Mouse (Mus musculus) kidney, adult 8-10 months (tissue): ENCODE measurements around the gene Lgi4.

Experiments
- DNase-seq, 2 experiments: peaks; one replicate each; pipeline ENCODE4 v3.0.0; 2022

The Lgi4 gene

GRCm38 (mm10) chr7:31077885-31078445 is 18.8 kb downstream of the Lgi4 start:
- DNase-seq = no peak

- DNase-seq = no peak
Measured at GRCm38 (mm10) chr7:31079670-31080069, 20.5 kb downstream of the Lgi4 start.

- no peak for DNase-seq
Measured at GRCm38 (mm10) chr7:31080611-31081010, 21.5 kb downstream of the Lgi4 start.

GRCm38 (mm10) chr7:31081106-31081505 is 22.0 kb downstream of the Lgi4 start:
- DNase-seq = no peak

- no peak for DNase-seq
Measured at GRCm38 (mm10) chr7:31082106-31082505, 23.0 kb downstream of the Lgi4 start.

GRCm38 (mm10) chr7:31082831-31083588 is 23.9 kb downstream of the Lgi4 start:
- DNase-seq = no peak

GRCm38 (mm10) chr7:31084140-31084539 is 25.0 kb downstream of the Lgi4 start:
- DNase-seq = no peak

- no peak for DNase-seq
Measured at GRCm38 (mm10) chr7:31085171-31085570, 26.0 kb downstream of the Lgi4 start.

- DNase-seq = no peak
Measured at GRCm38 (mm10) chr7:31086175-31086755, 27.1 kb downstream of the Lgi4 start.

GRCm38 (mm10) chr7:31087262-31087661 is 28.1 kb downstream of the Lgi4 start:
- no peak for DNase-seq

- no peak for DNase-seq
Measured at GRCm38 (mm10) chr7:31088206-31088605, 29.1 kb downstream of the Lgi4 start.

GRCm38 (mm10) chr7:31089721-31090120 is 30.6 kb downstream of the Lgi4 start:
- DNase-seq = no peak

- DNase-seq = no peak
Measured at GRCm38 (mm10) chr7:31094774-31095501, 35.8 kb downstream of the Lgi4 start.

- DNase-seq = no peak
Measured at GRCm38 (mm10) chr7:31096892-31097564, 37.9 kb downstream of the Lgi4 start.

GRCm38 (mm10) chr7:31097583-31098248 is 38.6 kb downstream of the Lgi4 start:
- DNase-seq = peak; percentile 85 to 92

- DNase-seq = peak in 1 of 2 experiments; percentile 44
Measured at GRCm38 (mm10) chr7:31098697-31099611, 39.8 kb downstream of the Lgi4 start.

GRCm38 (mm10) chr7:31099612-31099982 is 40.5 kb downstream of the Lgi4 start:
- DNase-seq = no peak

- no peak for DNase-seq
Measured at GRCm38 (mm10) chr7:31100786-31101185, 41.6 kb downstream of the Lgi4 start.

- DNase-seq = peak; percentile 64 to 81
Measured at GRCm38 (mm10) chr7:31105061-31105768, 46.1 kb downstream of the Lgi4 start.

- no peak for DNase-seq
Measured at GRCm38 (mm10) chr7:31106166-31106565, 47.0 kb downstream of the Lgi4 start.

- DNase-seq = peak; percentile 76 to 84
Measured at GRCm38 (mm10) chr7:31107781-31108180, 48.6 kb downstream of the Lgi4 start.
